Mouse (Mus musculus) CH12.LX (cell line): ENCODE results near the gene Cep112. TPM values are rescaled to one million over a fixed set of nuclear protein-coding genes. Genes with fewer than 3 reads are reported as not detected.

Experiments used
- DNase-seq: peaks from one replicate; pipeline ENCODE4 v3.0.0-alpha.2; 2013; ENCODE audit errors: extremely low read depth
- H3K27ac ChIP-seq: 2 replicates; pipeline ENCODE4 v1.5.1; 2012; ENCODE audit warnings: low read depth, mild to moderate bottlenecking, control low read depth, moderate library complexity; ENCODE audit not compliant: insufficient read depth
- H3K27me3 ChIP-seq: replicated peaks from 2 replicates; pipeline ENCODE3; 2012; ENCODE audit warnings: inconsistent platforms
- H3K36me3 ChIP-seq, 2 experiments: replicated peaks in 1 of 2; 2 replicates each; pipeline versions ENCODE3 to v1.6.1; 2012; ENCODE audit warnings: inconsistent platforms in 1 of 2, low read length in 1 of 2, mild to moderate bottlenecking in 1 of 2, mixed read lengths in 1 of 2, moderate library complexity in 1 of 2; ENCODE audit not compliant: control insufficient read depth in 1 of 2, insufficient read depth in 1 of 2
- H3K4me1 ChIP-seq, 2 experiments: 2 replicates each; pipeline ENCODE4 v1.6.1; 2012; ENCODE audit warnings: inconsistent platforms in 1 of 2, moderate library complexity in 1 of 2; ENCODE audit not compliant: insufficient read depth in 2 of 2, control insufficient read depth in 1 of 2
- H3K4me2 ChIP-seq: 2 replicates; pipeline ENCODE4 v1.6.1; 2012; ENCODE audit warnings: low read depth, mild to moderate bottlenecking, control low read depth; ENCODE audit not compliant: poor library complexity, insufficient read depth, severe bottlenecking
- H3K4me3 ChIP-seq, 3 experiments: fragments of 150-350 bp in 1 of 3; sonication (generic) in 1 of 3; replicated peaks in 1 of 3; 2 replicates each; pipeline versions ENCODE3 to v1.5.1; 2011 to 2012; ENCODE audit warnings: low read depth in 2 of 3, low read length in 2 of 3, mild to moderate bottlenecking in 2 of 3, moderate library complexity in 2 of 3, control low read depth in 1 of 3, improper control_type of control experiment in 1 of 3, inconsistent platforms in 1 of 3, mixed read lengths in 1 of 3; ENCODE audit not compliant: poor library complexity in 1 of 3
- H3K79me2 ChIP-seq: replicated peaks from 2 replicates; pipeline ENCODE4 v1.6.1; 2012; ENCODE audit warnings: mild to moderate bottlenecking, moderate library complexity; ENCODE audit not compliant: control insufficient read depth, poor library complexity, insufficient read depth, severe bottlenecking; ENCODE audit errors: extremely low read depth
- H3K9ac ChIP-seq: 2 replicates; pipeline ENCODE4 v1.6.1; 2012; ENCODE audit warnings: low read depth, mild to moderate bottlenecking, control low read depth, moderate library complexity; ENCODE audit not compliant: insufficient read depth
- H3K9me3 ChIP-seq: replicated peaks from 2 replicates; pipeline ENCODE3; 2012; ENCODE audit warnings: low read length, inconsistent platforms, mixed read lengths
- CTCF ChIP-seq, 2 experiments: IDR thresholded peaks in 1 of 2; conservative IDR thresholded peaks in 1 of 2; 2 replicates each; pipeline ENCODE4 v1.5.1; 2011 to 2012; ENCODE audit warnings: low read depth in 2 of 2, low read length in 2 of 2, improper control_type of control experiment in 1 of 2, inconsistent platforms in 1 of 2, mild to moderate bottlenecking in 1 of 2, moderate library complexity in 1 of 2
- E2F4 ChIP-seq: IDR thresholded peaks from 2 replicates; pipeline ENCODE4 v1.6.1; 2011; ENCODE audit warnings: low read depth, low read length, improper control_type of control experiment; ENCODE audit not compliant: insufficient replicate concordance
- HCFC1 ChIP-seq: IDR thresholded peaks from 2 replicates; pipeline ENCODE4 v1.6.1; 2012; ENCODE audit warnings: low read depth, mild to moderate bottlenecking, inconsistent platforms, low read length, improper control_type of control experiment
- IRF4 ChIP-seq: IDR thresholded peaks from 2 replicates; pipeline ENCODE4 v1.6.1; 2014; ENCODE audit warnings: low read depth, mild to moderate bottlenecking, inconsistent platforms, low read length, improper control_type of control experiment
- JUND ChIP-seq: conservative IDR thresholded peaks from 2 replicates; pipeline ENCODE4 v1.6.1; 2011; ENCODE audit warnings: low read depth, low read length, improper control_type of control experiment
- MAX ChIP-seq: IDR thresholded peaks from 2 replicates; pipeline ENCODE4 v1.6.1; 2011; ENCODE audit warnings: low read length, improper control_type of control experiment
- MYC ChIP-seq: IDR thresholded peaks from 2 replicates; pipeline ENCODE4 v1.6.1; 2011; ENCODE audit warnings: low read depth, mild to moderate bottlenecking, improper control_type of control experiment, low read length
- NRF1 ChIP-seq: IDR thresholded peaks from 2 replicates; pipeline ENCODE4 v1.6.1; 2014; ENCODE audit warnings: low read depth, mild to moderate bottlenecking, inconsistent platforms, low read length, improper control_type of control experiment, moderate library complexity
- RAD21 ChIP-seq: IDR thresholded peaks from 2 replicates; pipeline ENCODE4 v1.6.1; 2011; ENCODE audit warnings: low read depth, mild to moderate bottlenecking, low read length, improper control_type of control experiment, moderate library complexity
- RCOR1 ChIP-seq: conservative IDR thresholded peaks from 2 replicates; pipeline ENCODE4 v1.6.1; 2012; ENCODE audit warnings: low read depth, mild to moderate bottlenecking, inconsistent platforms, low read length, improper control_type of control experiment
- SMC3 ChIP-seq: IDR thresholded peaks from 2 replicates; pipeline ENCODE4 v1.6.1; 2011; ENCODE audit warnings: low read depth, low read length, improper control_type of control experiment
- TCF12 ChIP-seq: IDR thresholded peaks from 2 replicates; pipeline ENCODE4 v1.6.1; 2014; ENCODE audit warnings: low read depth, mild to moderate bottlenecking, inconsistent platforms, low read length, improper control_type of control experiment
- USF1 ChIP-seq: IDR thresholded peaks from 2 replicates; pipeline ENCODE4 v1.6.1; 2014; ENCODE audit warnings: low read depth, mild to moderate bottlenecking, inconsistent platforms, low read length, improper control_type of control experiment
- ZKSCAN1 ChIP-seq: IDR thresholded peaks from 2 replicates; pipeline ENCODE4 v1.6.1; 2012; ENCODE audit warnings: low read depth, inconsistent platforms, low read length, improper control_type of control experiment, borderline replicate concordance
- ZMIZ1 ChIP-seq: IDR thresholded peaks from 2 replicates; pipeline ENCODE4 v1.6.1; 2012; ENCODE audit warnings: low read depth, mild to moderate bottlenecking, inconsistent platforms, low read length, improper control_type of control experiment
- dilution Hi-C: fragments of 300-500 bp; cut with MboI; formaldehyde crosslinking; loops from 2 replicates; pipeline ENCODE4 v1.14.3; 2020; ENCODE audit warnings: low sequenced_read_pairs; ENCODE audit not compliant: extremely low pct_unique_long_range_greater_than_20kb, extremely low pct_ligation_motif_present
- in situ Hi-C: fragments of 300-500 bp; cut with MboI; formaldehyde crosslinking; loops from 3 replicates; pipeline ENCODE4 v1.14.3; 2019; ENCODE audit warnings: low sequenced_read_pairs, low pct_ligation_motif_present, low pct_unique_long_range_greater_than_20kb, mixed read lengths
- polyA plus RNA-seq: library from polyadenylated mRNA; unstranded; fragments of >175 nt; gene quantifications from 2 replicates; pipeline ENCODE4 v1.2.1, GENCODE M21; 2012; ENCODE audit warnings: low read depth; ENCODE audit not compliant: insufficient read length
- total RNA-seq, 2 experiments: library from RNA; depleted of rRNA; stranded (reverse); fragments of 300-350 nt in 1 of 2; fragments of >200 nt in 1 of 2; gene quantifications; 2 replicates each; pipeline ENCODE4 v1.2.3; 2012 to 2014

The Cep112 gene
- total and polyA plus RNA-seq, 3 experiments = 0.93 to 1.4 (median 1.3) TPM

GRCm38 (mm10) chr11:108419242-108419641 lies 5.8 kb upstream of the Cep112 start:
- H3K4me1 ChIP-seq = peaks cover 0 to 3% of the 10 kb centered on the region in 2 experiments; a peak in 2 of 4 replicates
- no peaks in the 10 kb centered on the region for H3K9me3 ChIP-seq
- no peaks in the 10 kb centered on the region for H3K79me2 ChIP-seq
- no peaks in the 10 kb centered on the region for H3K27me3 ChIP-seq
- TF ChIP-seq NRF1 = no peak
- TF ChIP-seq CTCF (conservative IDR thresholded peaks at IDR 0.05 in 1 of 2, IDR thresholded peaks at IDR 0.05 in 1 of 2; ENCODE audit: low read depth in 2 of 2, low read length in 2 of 2) = no peak
- TF ChIP-seq IRF4 = no peak
- no peak for TF ChIP-seq RAD21
- TF ChIP-seq RCOR1 = no peak
- TF ChIP-seq SMC3 = no peak
- no peak for TF ChIP-seq TCF12
- TF ChIP-seq ZKSCAN1 = no peak
- no peak for TF ChIP-seq MAX
- TF ChIP-seq USF1 = no peak
- H3K4me3 ChIP-seq = no peak overlapping the region
- no peak overlapping the region for H3K27ac ChIP-seq
- H3K36me3 ChIP-seq = no peaks in the 10 kb centered on the region
- H3K9ac ChIP-seq = no peak overlapping the region
- dilution Hi-C loops = no loop called here
- no peak for DNase-seq
- in situ Hi-C loops = loop anchor here (5.0 to 25.0 kb wide), 2 partner anchors 387 to 907 kb away; no protein-coding TSS in a partner anchor
- no peak overlapping the region for H3K4me2 ChIP-seq

- Histone ChIP-seq H3K4me1 (peaks cover 0 to 13% of the 10 kb centered on the region in 2 experiments; a peak in 2 of 4 replicates), H3K9me3 (no peaks in the 10 kb centered on the region), H3K27me3 (peaks cover 4% of the 10 kb centered on the region), H3K36me3 (no peaks in the 10 kb centered on the region), H3K79me2 (no peaks in the 10 kb centered on the region), H3K4me2 (no peak overlapping the region), H3K27ac (no peak overlapping the region), H3K4me3 (no peak overlapping the region), H3K9ac (no peak overlapping the region)
- dilution Hi-C loops = no loop called here
- in situ Hi-C loops = loop anchor here (5.0 to 25.0 kb wide), 2 partner anchors 553 to 908 kb away; no protein-coding TSS in a partner anchor
- TF ChIP-seq MYC (no peak), ZKSCAN1 (no peak), HCFC1 (no peak), ZMIZ1 (no peak), CTCF (conservative IDR thresholded peaks at IDR 0.05 in 1 of 2, IDR thresholded peaks at IDR 0.05 in 1 of 2; ENCODE audit: low read depth in 2 of 2, low read length in 2 of 2) (no peak), JUND (no peak), E2F4 (no peak), RCOR1 (no peak)
- no peak for DNase-seq
Observed at GRCm38 (mm10) chr11:108420751-108421150, 4.2 kb upstream of the Cep112 start.
